Mouse (Mus musculus) heart, embryonic 15.5 days (tissue): ENCODE data around the gene Hoxc8. TPM values are rescaled to one million over a fixed set of nuclear protein-coding genes. Genes with fewer than 3 reads are reported as not detected.

Experiments
- ATAC-seq: fragments of 200-750 bp; cut with Nextera tagmentation; replicated peaks from 2 replicates; pipeline ENCODE4 v1.8.0; 2017; ENCODE audit warnings: low read depth, moderate TSS enrichment; ENCODE audit not compliant: insufficient number of reproducible peaks, insufficient read depth, low FRiP score
- H3K27ac ChIP-seq: fragments of 300-500 bp; sonication (generic); 2 replicates; pipeline ENCODE4 v1.5.1; 2015; ENCODE audit warnings: mild to moderate bottlenecking, inconsistent platforms
- H3K27me3 ChIP-seq: fragments of 300-500 bp; sonication (generic); 2 replicates; pipeline ENCODE4 v1.6.1; 2015; ENCODE audit warnings: inconsistent platforms
- H3K36me3 ChIP-seq: fragments of 300-500 bp; sonication (generic); 2 replicates; pipeline ENCODE4 v1.6.1; 2015; ENCODE audit warnings: mild to moderate bottlenecking, inconsistent platforms
- H3K4me1 ChIP-seq: fragments of 300-500 bp; sonication (generic); replicated peaks from 2 replicates; pipeline ENCODE4 v1.6.1; 2015; ENCODE audit warnings: inconsistent platforms
- H3K4me2 ChIP-seq: fragments of 300-500 bp; sonication (generic); 2 replicates; pipeline ENCODE4 v1.6.1; 2015; ENCODE audit warnings: inconsistent platforms, mild to moderate bottlenecking, moderate library complexity
- H3K4me3 ChIP-seq: fragments of 300-500 bp; sonication (generic); 2 replicates; pipeline ENCODE4 v1.5.1; 2015; ENCODE audit warnings: mild to moderate bottlenecking, inconsistent platforms
- H3K9ac ChIP-seq: fragments of 300-500 bp; sonication (generic); 2 replicates; pipeline ENCODE4 v1.6.1; 2015; ENCODE audit warnings: mild to moderate bottlenecking, inconsistent platforms
- H3K9me3 ChIP-seq: fragments of 300-500 bp; sonication (generic); replicated peaks from 2 replicates; pipeline ENCODE4 v1.6.1; 2016; ENCODE audit warnings: inconsistent platforms
- WGBS: fragments of 180-500 bp; shearing (Covaris S2); methylation state at CpG from one replicate; pipeline ENCODE4 v1.1.7; 2015; ENCODE audit warnings: mixed read lengths; 5-methylcytosine and 5-hydroxymethylcytosine counted together
- polyA plus RNA-seq: library from polyadenylated mRNA; unstranded; fragments of >200 nt; fragmentation: Nextera tagmentation; extraction: Ambion mirVana; gene quantifications from 2 replicates; pipeline ENCODE4 v1.2.1, GENCODE M21; 2015

Hoxc8 gene
- polyA plus RNA-seq, 1 experiment from 2014 or later: not detected

DNA sequence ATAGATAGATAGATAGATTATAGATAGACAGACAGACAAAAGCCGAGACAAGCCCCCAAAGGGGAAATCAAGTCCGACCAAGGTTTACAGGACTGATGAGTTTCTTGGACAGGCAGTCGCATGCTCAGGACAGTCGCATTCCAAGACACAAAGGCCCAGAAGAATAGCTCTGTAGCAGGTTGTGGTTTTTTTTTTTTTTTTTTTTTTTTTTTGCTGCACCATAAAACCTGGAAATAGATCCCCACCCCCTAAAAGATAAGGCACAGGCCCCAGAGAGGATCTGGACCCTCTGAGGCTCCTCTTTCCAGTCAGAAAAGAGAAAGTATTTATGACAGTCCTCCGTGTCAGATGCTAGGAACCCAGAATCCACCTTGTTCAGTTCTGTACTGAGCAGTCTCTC is 2.3 kb upstream of the Hoxc8 start:
- H3K4me2 ChIP-seq: no peak overlapping the region
- peaks cover 7% of the 10 kb centered on the region; the same call in 1 of the 2 replicates for H3K4me1 ChIP-seq

DNA sequence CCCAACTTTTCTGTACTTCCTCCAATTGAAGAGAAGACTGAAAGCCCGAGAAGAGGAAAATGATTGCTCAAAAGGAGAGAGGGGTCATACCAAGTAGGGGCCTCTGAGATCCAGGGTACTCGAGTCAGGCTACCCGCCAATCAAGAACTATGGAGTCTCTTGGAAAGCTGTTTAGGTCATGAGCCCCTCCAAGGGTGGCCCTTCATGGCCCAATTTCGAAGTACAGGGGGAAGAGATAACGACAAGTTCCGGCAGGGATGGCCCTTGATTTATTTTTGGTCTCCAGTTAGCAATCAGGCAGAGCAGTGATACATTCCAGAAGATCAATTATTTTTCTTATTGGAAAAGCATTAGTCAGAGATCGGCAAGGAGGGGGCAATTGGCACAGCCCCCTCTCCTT is 1.4 kb downstream of the Hoxc8 start:
- no peaks in the 10 kb centered on the region for H3K36me3 ChIP-seq
- peaks cover 96% of the 10 kb centered on the region for H3K27me3 ChIP-seq
- no peak overlapping the region for H3K9ac ChIP-seq
- WGBS: 2% methylated on average over 7 of the region's 7 CpGs
- H3K9me3 ChIP-seq: no peaks in the 10 kb centered on the region
- H3K4me2 ChIP-seq: no peak overlapping the region
- no peak for ATAC-seq
- H3K4me3 ChIP-seq: no peak overlapping the region
- no peak overlapping the region for H3K27ac ChIP-seq
- peaks cover 7% of the 10 kb centered on the region; the same call in 1 of the 2 replicates for H3K4me1 ChIP-seq

More for the DNA sequence above, 2.3 kb upstream of the Hoxc8 start:
- WGBS: 25% methylated on average over 5 of the region's 5 CpGs
- no peak for ATAC-seq
- H3K36me3 ChIP-seq: no peaks in the 10 kb centered on the region
- no peak overlapping the region for H3K4me3 ChIP-seq
- peaks cover 98% of the 10 kb centered on the region for H3K27me3 ChIP-seq
- no peak overlapping the region for H3K9ac ChIP-seq
- H3K9me3 ChIP-seq: no peaks in the 10 kb centered on the region
- H3K27ac ChIP-seq: no peak overlapping the region

DNA sequence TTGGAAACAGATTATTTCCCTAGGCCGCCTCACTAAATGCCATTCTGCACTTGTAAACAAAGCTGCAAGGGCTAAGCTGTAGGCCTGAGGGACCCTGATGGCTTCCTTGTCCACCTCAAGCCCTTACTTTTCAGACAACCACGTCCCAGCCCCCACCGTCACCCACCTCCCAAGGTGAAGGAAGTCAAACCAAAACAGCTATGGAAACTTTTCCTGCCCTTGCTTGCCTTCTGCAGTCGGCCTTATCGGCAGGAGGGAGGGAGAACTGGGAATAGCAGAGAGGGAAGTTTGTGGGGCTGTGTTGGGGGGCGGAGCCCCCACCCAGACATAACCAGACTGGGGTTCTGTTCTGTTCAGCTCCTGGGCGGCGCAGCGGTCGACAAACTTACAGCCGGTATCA is 1.8 kb downstream of the Hoxc8 start:
- no peaks in the 10 kb centered on the region for H3K36me3 ChIP-seq
- peaks cover 7% of the 10 kb centered on the region; the same call in 1 of the 2 replicates for H3K4me1 ChIP-seq
- peaks cover 96% of the 10 kb centered on the region for H3K27me3 ChIP-seq
- ATAC-seq: no peak
- H3K27ac ChIP-seq: no peak overlapping the region
- H3K4me2 ChIP-seq: no peak overlapping the region
- H3K9me3 ChIP-seq: no peaks in the 10 kb centered on the region
- 3% methylated on average over 11 of the region's 11 CpGs for WGBS
- H3K9ac ChIP-seq: no peak overlapping the region
- no peak overlapping the region for H3K4me3 ChIP-seq

DNA sequence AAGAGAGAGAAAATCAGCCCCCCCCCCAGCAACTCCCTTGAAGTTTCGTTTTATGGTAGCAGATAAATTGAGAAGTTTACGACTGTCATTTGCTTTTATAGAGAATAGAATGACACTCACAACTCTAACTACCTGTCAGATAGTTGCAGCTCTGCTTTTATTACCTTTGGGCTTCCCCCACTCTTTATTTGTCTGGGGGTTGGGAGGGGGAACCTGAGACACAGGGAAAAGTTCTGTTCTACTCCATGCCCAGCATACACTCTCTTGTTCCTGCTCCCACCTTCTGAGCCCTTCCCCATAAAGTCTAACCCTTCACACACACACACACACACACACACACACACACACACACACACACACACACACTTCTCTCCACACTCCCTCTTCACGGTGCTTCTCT is 2.5 kb downstream of the Hoxc8 start:
- no peak for ATAC-seq
- Histone ChIP-seq H3K9me3 (no peaks in the 10 kb centered on the region), H3K4me2 (no peak overlapping the region), H3K27ac (no peak overlapping the region), H3K9ac (no peak overlapping the region), H3K36me3 (no peaks in the 10 kb centered on the region), H3K4me1 (peaks cover 5% of the 10 kb centered on the region; the same call in 1 of the 2 replicates), H3K27me3 (peaks cover 96% of the 10 kb centered on the region), H3K4me3 (no peak overlapping the region)
- 2% methylated on average over 3 of the region's 3 CpGs for WGBS

DNA sequence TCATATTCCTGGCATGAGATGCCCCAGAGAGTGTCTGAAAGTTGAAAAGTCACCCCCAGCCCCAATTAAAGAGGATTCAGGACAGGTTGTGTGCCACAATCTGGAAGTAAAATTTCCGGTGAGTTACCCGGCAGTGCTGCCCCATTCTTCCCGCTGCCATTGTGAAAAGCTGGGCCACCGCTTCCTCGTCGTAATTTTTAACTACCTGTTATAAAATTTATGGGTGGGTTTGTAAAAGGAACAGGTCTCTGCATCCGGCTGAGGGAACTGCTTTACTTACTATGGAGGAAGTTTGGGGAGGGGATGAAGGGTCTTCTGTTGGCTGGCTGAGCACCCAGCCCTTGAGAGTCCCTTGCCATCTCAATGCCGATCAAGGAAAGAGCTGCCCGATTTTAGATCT is 6.1 kb downstream of the Hoxc8 start:
- 5% methylated on average over 9 of the region's 9 CpGs for WGBS
- H3K4me3 ChIP-seq: no peak overlapping the region
- no peak for ATAC-seq

DNA sequence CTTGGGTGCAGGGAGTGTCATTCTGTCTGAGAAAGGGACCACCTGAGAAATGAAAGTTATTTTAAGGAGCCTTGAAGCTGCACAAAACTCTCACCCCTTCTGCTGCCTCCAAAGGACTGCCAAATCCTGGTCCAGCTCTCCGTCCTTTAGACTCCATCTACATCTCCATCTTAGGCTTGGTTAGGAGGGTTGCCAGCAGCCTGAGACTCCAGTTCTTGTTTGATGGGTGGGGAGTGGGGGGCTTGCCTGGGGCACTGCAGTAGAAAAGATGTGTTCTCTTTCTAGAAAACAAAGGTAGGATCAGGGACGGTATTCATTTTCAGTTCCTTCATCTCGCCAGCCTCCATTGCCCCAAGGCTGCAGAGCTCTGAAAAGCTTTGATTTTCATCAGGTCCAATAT is 7.0 kb downstream of the Hoxc8 start:
- WGBS: 3% methylated on average over 3 of the region's 3 CpGs
- ATAC-seq: no peak
- Histone ChIP-seq H3K9ac (no peak overlapping the region), H3K4me1 (peaks cover 30% of the 10 kb centered on the region), H3K27ac (no peak overlapping the region), H3K36me3 (no peaks in the 10 kb centered on the region), H3K9me3 (no peaks in the 10 kb centered on the region), H3K27me3 (peaks cover 98% of the 10 kb centered on the region), H3K4me2 (no peak overlapping the region), H3K4me3 (no peak overlapping the region)

More for the DNA sequence above, 6.1 kb downstream of the Hoxc8 start:
- H3K27ac ChIP-seq: no peak overlapping the region
- peaks cover 28% of the 10 kb centered on the region for H3K4me1 ChIP-seq
- no peaks in the 10 kb centered on the region for H3K9me3 ChIP-seq
- no peak overlapping the region for H3K4me2 ChIP-seq
- peaks cover 98% of the 10 kb centered on the region for H3K27me3 ChIP-seq
- H3K36me3 ChIP-seq: no peaks in the 10 kb centered on the region
- no peak overlapping the region for H3K9ac ChIP-seq

DNA sequence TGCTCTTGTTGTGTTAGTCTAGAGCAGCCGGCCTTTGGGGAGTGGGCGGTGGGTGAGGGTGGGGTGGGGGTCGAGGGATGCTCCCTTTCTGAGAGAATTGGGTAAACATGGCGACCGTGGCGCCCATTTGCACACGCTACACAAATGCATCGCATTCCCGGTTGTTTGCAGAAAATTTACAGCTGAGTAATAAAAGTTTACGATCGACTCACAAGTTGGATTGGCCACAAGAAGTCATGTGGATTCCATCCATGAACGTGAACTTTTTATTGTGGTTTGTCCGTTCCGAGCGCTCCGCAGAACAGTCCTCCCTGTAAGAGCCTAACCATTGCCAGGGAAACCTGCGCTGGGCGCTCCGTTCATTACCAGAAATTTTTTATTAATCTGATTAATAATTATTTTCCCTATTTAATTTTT is 7.5 kb downstream of the Hoxc8 start, which contains the start of gene Hoxc6:
Hoxc6 (plus strand) TSS at position 319 of the 417 bp plus-strand sequence.
- Histone ChIP-seq H3K4me1 (peaks cover 30% of the 10 kb centered on the region), H3K27ac (no peak within 1 kb of the TSS), H3K4me2 (peak within 1 kb of the TSS; percentile 89), H3K9ac (peak within 1 kb of the TSS; percentile 62), H3K4me3 (peak within 1 kb of the TSS; percentile 56), H3K27me3 (peaks cover 98% of the 10 kb centered on the region), H3K9me3 (no peaks in the 10 kb centered on the region), H3K36me3 (no peaks in the 10 kb centered on the region)
- no peak for ATAC-seq
- 3% methylated on average over 19 of the region's 19 CpGs for WGBS

DNA sequence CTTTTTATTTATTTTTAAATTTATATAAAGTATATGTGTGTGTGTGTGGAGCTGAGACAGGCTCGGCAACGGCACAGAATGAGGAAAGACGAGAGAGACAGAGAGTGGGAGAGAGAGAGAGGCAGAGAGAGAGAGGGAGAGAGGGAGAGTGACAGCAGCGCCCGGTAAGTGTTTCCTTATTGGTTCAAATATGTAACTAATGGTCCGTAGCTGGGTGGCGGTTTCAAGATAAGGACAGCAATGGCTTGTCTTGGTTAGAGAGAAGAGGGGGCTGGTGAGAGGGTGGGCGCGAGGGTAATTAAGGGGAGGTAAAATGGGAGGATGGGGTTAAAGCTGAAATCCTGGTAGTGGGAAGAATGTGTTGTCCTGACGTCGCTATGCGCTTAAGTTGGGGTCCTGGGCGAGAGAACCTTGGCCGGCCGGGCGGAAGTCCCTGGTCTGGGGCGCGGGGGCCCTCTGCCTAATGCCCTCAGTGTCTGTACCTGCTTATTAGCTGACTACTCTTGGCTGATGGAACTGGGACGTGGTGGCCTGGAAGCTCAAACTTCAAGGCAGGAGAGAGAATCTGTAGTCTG is 8.3 kb downstream of the Hoxc8 start:
- no peak overlapping the region for H3K27ac ChIP-seq
- H3K4me3 ChIP-seq: peak overlapping the region; percentile 56
- H3K4me1 ChIP-seq: peaks cover 30% of the 10 kb centered on the region
- peak overlapping the region; percentile 89 for H3K4me2 ChIP-seq
- no peaks in the 10 kb centered on the region for H3K36me3 ChIP-seq
- ATAC-seq: peak; percentile 37; the same call in 1 of the 2 replicates
- H3K9ac ChIP-seq: peak overlapping the region; percentile 62
- WGBS: under 1% methylated on average over 19 of the region's 19 CpGs
- no peaks in the 10 kb centered on the region for H3K9me3 ChIP-seq
- H3K27me3 ChIP-seq: peaks cover 99% of the 10 kb centered on the region

DNA sequence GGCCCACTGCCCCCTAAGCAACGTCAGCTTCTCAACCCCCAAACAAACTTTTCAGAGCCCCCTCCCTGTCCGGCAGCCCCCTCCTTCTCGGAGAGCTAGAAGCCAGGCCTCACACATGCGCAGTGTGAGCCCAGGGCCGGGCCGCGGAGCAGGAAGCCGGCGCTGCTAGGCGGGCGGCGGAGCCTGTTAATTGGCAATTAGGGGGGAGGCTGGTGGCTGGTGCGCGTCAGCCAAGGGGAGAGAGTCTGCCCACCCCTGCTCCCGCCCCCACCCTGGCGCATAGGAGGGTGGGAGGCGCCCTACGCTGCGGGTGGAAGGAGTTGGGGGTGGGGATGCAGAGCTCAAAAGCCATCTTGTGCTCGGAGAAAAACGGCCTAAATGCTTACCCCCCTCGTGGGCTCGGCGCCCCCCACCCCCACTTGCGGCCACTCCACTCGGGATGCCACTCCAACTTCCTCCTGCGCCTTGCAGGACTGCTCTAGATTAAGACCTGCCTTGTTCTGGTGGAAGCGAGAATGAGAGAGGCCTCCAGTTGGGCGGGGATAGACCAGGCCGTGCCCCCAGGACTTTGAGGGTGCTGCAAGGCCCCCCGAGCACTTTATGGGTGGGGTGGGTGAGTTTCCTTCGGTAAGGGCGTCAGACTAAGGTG is 8.9 kb downstream of the Hoxc8 start:
- no peak overlapping the region for H3K27ac ChIP-seq
- H3K27me3 ChIP-seq: peaks cover 99% of the 10 kb centered on the region
- no peaks in the 10 kb centered on the region for H3K36me3 ChIP-seq
- H3K9ac ChIP-seq: peak overlapping the region; percentile 62
- peak overlapping the region; percentile 56 for H3K4me3 ChIP-seq
- H3K9me3 ChIP-seq: no peaks in the 10 kb centered on the region
- H3K4me1 ChIP-seq: peaks cover 30% of the 10 kb centered on the region
- WGBS: 1% methylated on average over 32 of the region's 33 CpGs
- peak overlapping the region; percentile 89 for H3K4me2 ChIP-seq
- ATAC-seq: peak; percentile 84

DNA sequence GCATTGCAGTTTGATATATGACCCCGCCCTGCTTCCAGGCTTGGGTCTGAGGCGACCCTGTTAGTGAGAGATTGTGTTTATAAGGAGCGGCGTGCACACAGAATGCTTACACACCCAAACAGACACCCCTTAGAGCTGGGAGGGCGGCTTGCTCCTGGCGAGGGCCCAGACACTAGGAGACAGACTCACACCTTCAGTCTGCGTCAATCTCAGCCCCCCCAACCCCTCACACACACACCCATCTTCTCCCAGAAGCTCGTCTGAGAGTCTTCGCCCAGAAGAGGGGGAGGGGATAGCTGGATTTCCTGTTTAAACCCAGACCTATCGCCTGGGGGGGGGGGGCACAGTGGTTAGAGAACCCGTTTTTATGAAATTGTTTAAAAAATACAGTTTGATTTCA is 9.5 kb downstream of the Hoxc8 start:
- no peak overlapping the region for H3K9ac ChIP-seq
- H3K9me3 ChIP-seq: no peaks in the 10 kb centered on the region
- H3K27ac ChIP-seq: no peak overlapping the region
- H3K4me1 ChIP-seq: peaks cover 30% of the 10 kb centered on the region
- no peaks in the 10 kb centered on the region for H3K36me3 ChIP-seq
- 21% methylated on average over 11 of the region's 11 CpGs for WGBS
- no peak overlapping the region for H3K4me3 ChIP-seq
- 0 out of 2 replicates have a peak, but pooled peaks have one; percentile 17 for ATAC-seq
- H3K4me2 ChIP-seq: peak overlapping the region; percentile 89
- peaks cover 100% of the 10 kb centered on the region for H3K27me3 ChIP-seq

DNA sequence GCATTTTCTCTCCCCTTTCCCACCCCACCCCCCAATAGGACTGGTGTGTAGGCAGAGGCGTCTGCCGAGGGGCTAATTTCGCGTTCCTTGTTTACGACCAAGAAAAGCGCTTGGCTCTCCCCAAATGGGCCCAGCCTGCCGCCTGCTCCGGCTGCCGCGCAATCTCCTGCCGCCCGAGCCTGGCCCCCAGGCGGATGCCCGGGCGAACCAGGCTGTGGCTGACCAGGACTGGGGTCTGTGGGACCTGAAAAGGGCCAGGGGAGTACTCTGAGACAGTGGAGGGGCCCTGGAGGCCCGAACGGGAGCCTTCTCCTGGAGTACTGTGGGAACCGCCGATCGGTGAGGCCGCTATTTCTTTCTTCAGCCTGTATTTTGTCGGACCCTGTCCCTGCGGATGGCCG is 10.1 kb downstream of the Hoxc8 start:
- H3K9me3 ChIP-seq: no peaks in the 10 kb centered on the region
- no peak overlapping the region for H3K9ac ChIP-seq
- H3K27ac ChIP-seq: no peak overlapping the region
- peaks cover 30% of the 10 kb centered on the region for H3K4me1 ChIP-seq
- WGBS: 15% methylated on average over 24 of the region's 24 CpGs
- no peaks in the 10 kb centered on the region for H3K36me3 ChIP-seq
- H3K27me3 ChIP-seq: peaks cover 100% of the 10 kb centered on the region
- H3K4me3 ChIP-seq: peak overlapping the region; percentile 27
- ATAC-seq: no peak
- peak overlapping the region; percentile 47 for H3K4me2 ChIP-seq
